Mouse (Mus musculus): ENCODE data around the gene Abhd5. TPM values are rescaled to one million over a fixed set of nuclear protein-coding genes. Genes with fewer than 3 reads are reported as not detected.

The Abhd5 gene
- polyA plus RNA-seq, 1 experiment from 2014 or later: 57.5 TPM

DNA sequence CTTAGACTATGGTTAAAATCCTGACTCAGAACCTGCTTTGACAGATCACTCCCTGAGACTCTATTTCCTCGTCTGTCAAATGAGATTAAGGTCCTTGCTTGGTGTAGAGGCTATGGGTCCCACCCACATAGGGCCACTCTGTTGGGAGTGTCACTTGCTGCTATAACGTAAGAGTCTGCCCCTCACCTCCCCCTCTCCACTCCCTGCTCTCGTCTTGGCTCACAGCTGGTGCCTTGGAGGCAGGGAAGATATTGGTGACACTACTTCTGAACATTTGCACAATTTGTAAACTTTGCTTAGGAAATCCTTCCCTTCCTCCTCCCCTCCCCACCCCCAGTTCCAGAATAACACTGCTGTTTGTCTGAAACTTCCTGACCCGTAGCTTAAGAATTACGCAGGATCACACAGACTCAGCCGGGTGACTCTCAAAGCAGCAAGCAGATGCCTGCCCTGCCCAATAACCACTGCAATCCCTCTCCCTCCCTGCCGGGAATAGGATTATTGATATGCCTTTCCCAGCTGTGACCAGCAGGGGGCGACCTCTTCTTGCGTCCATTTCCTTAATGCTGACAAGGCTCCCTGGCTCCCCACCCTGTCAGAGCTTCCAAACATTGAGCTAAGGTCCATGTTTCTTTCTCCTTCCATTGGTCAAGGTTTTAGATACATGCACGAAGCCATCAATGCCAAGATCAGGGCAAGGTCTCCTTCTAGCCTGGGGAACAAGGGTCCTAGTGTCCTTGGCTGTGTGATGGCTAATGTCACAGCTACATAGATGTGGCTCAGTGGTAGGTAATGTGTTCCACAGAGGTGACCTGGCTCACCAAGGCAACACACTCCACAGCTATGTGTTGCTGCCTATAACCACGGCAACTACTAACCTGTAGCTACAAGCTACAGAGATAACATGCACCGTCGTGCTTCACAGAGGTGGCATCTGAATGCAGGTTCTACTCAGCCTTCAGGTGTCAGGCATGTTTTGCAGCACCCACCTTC, 69.7 kb downstream of the Abhd5 start:
- 21% methylated on average over 13 of the region's 13 CpGs for WGBS
- Histone ChIP-seq H3K36me3 (ENCODE audit: insufficient read depth, low read length) (no peaks in the 10 kb centered on the region), H3K4me3 (ENCODE audit: low read depth, low read length) (no peak overlapping the region), H3K4me1 (ENCODE audit: insufficient read depth, low read depth, low read length) (no peaks in the 10 kb centered on the region), H3K27ac (ENCODE audit: low read length) (0 out of 2 replicates have a peak overlapping the region, but pooled peaks have one; percentile 51), H3K4me2 (replicated peaks; ENCODE audit: low read depth, low read length) (no peak overlapping the region), H3K27me3 (replicated peaks; ENCODE audit: insufficient read depth, low read length) (no peaks in the 10 kb centered on the region), H3K9me3 (ENCODE audit: low read length) (no peaks in the 10 kb centered on the region), H3K9ac (replicated peaks; ENCODE audit: low read depth) (no peak overlapping the region)
- DNase-seq (ENCODE audit: low spot score): peak; percentile 95
- peak; percentile 96 for TF ChIP-seq CTCF (IDR thresholded peaks at IDR 0.05)
- no peak for TF ChIP-seq EP300 (IDR thresholded peaks at IDR 0.05)
- peak; percentile 90 for ATAC-seq

GRCm38 (mm10) chr9:122421911-122422310, 70.5 kb downstream of the Abhd5 start:
- 84% methylated on average over 8 of the region's 8 CpGs for WGBS
- TF ChIP-seq CTCF (IDR thresholded peaks at IDR 0.05): no peak
- no peak for TF ChIP-seq EP300 (IDR thresholded peaks at IDR 0.05)
- ATAC-seq: no peak
- Histone ChIP-seq H3K9ac (replicated peaks; ENCODE audit: low read depth) (no peak overlapping the region), H3K4me1 (ENCODE audit: insufficient read depth, low read depth, low read length) (no peaks in the 10 kb centered on the region), H3K9me3 (ENCODE audit: low read length) (no peaks in the 10 kb centered on the region), H3K27me3 (replicated peaks; ENCODE audit: insufficient read depth, low read length) (no peaks in the 10 kb centered on the region), H3K4me3 (ENCODE audit: low read depth, low read length) (no peak overlapping the region), H3K27ac (ENCODE audit: low read length) (no peak overlapping the region), H3K36me3 (ENCODE audit: insufficient read depth, low read length) (no peaks in the 10 kb centered on the region), H3K4me2 (replicated peaks; ENCODE audit: low read depth, low read length) (no peak overlapping the region)
- no peak for DNase-seq (ENCODE audit: low spot score)

DNA sequence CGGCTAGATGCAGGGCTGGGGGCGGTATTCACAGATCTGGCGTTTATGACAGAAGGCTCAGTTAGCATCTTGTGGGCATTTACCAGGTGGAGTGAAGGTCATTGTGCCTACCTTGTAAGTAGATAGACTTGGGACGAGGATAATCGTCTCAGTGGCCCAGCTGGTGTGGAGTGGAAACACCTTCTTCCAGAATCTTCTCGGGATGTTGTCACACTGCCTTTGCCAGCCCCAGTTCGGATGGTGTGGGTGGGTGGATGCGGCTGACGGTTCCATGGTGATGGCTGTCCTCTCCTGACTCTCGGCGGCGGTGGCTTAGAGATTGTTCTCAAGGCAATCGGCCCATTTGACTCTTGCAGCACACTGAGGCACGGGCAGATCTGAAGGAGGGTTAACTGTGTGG, 71.3 kb downstream of the Abhd5 start:
- no peaks in the 10 kb centered on the region for H3K36me3 ChIP-seq (ENCODE audit: insufficient read depth, low read length)
- 85% methylated on average over 14 of the region's 14 CpGs for WGBS
- DNase-seq (ENCODE audit: low spot score) (no peak), ATAC-seq (no peak)
- no peaks in the 10 kb centered on the region for H3K4me1 ChIP-seq (ENCODE audit: insufficient read depth, low read depth, low read length)
- H3K9ac ChIP-seq (replicated peaks; ENCODE audit: low read depth): no peak overlapping the region
- no peak overlapping the region for H3K4me2 ChIP-seq (replicated peaks; ENCODE audit: low read depth, low read length)
- no peaks in the 10 kb centered on the region for H3K9me3 ChIP-seq (ENCODE audit: low read length)
- no peak overlapping the region for H3K27ac ChIP-seq (ENCODE audit: low read length)
- no peak overlapping the region for H3K4me3 ChIP-seq (ENCODE audit: low read depth, low read length)
- TF ChIP-seq EP300 (IDR thresholded peaks at IDR 0.05) (no peak), CTCF (IDR thresholded peaks at IDR 0.05) (no peak)
- H3K27me3 ChIP-seq (replicated peaks; ENCODE audit: insufficient read depth, low read length): no peaks in the 10 kb centered on the region

- WGBS: 55% methylated on average over 6 of the region's 6 CpGs
Observed at GRCm38 (mm10) chr9:122423146-122423545, 71.7 kb downstream of the Abhd5 start.

DNA sequence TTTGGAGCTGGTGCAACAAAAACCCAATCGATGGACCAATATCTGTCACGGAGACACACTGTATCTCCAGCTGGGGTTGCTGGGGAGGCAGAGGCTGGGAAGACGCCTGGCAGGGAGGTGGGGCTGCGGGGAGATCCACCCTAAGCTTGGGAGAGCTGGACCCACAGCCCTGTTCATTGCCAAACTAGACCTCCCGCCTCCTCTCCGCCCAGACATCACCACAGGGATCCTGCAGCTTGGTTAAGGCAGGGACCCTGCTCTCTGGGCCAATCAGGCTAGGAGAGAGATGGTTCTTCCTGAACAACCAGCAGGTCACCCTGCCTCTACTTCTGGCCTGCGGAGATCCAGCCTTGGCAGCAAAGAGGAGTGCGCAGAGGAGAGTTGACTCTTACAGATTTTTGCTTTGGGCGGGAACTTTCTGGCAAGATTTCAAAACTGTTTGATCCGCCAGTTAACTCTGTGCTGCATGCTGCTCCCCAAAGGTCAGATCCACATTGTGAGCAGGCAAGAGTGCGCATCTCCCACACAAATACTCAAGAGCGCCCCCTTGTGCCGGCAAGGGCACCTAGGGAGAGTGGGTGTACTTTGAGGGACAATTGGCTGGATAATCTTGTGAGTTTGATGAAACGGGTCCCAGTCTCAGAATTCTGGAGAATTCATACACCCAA, 73.7 kb downstream of the Abhd5 start:
- Histone ChIP-seq H3K36me3 (ENCODE audit: insufficient read depth, low read length) (no peaks in the 10 kb centered on the region), H3K9me3 (ENCODE audit: low read length) (no peaks in the 10 kb centered on the region), H3K27ac (ENCODE audit: low read length) (no peak overlapping the region), H3K4me2 (replicated peaks; ENCODE audit: low read depth, low read length) (no peak overlapping the region), H3K4me1 (ENCODE audit: insufficient read depth, low read depth, low read length) (no peaks in the 10 kb centered on the region), H3K4me3 (ENCODE audit: low read depth, low read length) (0 out of 2 replicates have a peak overlapping the region, but pooled peaks have one; percentile 2), H3K9ac (replicated peaks; ENCODE audit: low read depth) (no peak overlapping the region), H3K27me3 (replicated peaks; ENCODE audit: insufficient read depth, low read length) (no peaks in the 10 kb centered on the region)
- ATAC-seq: no peak
- TF ChIP-seq EP300 (IDR thresholded peaks at IDR 0.05) (no peak), CTCF (IDR thresholded peaks at IDR 0.05) (peak; percentile 63)
- DNase-seq (ENCODE audit: low spot score): peak; percentile 39
- WGBS: 39% methylated on average over 14 of the region's 14 CpGs

More at GRCm38 (mm10) chr9:122423146-122423545, 71.7 kb downstream of the Abhd5 start:
- ATAC-seq: no peak
- DNase-seq (ENCODE audit: low spot score): no peak
- no peak overlapping the region for H3K9ac ChIP-seq (replicated peaks; ENCODE audit: low read depth)
- TF ChIP-seq EP300 (IDR thresholded peaks at IDR 0.05) (no peak), CTCF (IDR thresholded peaks at IDR 0.05) (peak; percentile 32)
- no peak overlapping the region for H3K4me3 ChIP-seq (ENCODE audit: low read depth, low read length)
- no peaks in the 10 kb centered on the region for H3K4me1 ChIP-seq (ENCODE audit: insufficient read depth, low read depth, low read length)
- no peaks in the 10 kb centered on the region for H3K36me3 ChIP-seq (ENCODE audit: insufficient read depth, low read length)
- no peak overlapping the region for H3K27ac ChIP-seq (ENCODE audit: low read length)
- H3K4me2 ChIP-seq (replicated peaks; ENCODE audit: low read depth, low read length): no peak overlapping the region
- no peaks in the 10 kb centered on the region for H3K27me3 ChIP-seq (replicated peaks; ENCODE audit: insufficient read depth, low read length)
- no peaks in the 10 kb centered on the region for H3K9me3 ChIP-seq (ENCODE audit: low read length)

DNA sequence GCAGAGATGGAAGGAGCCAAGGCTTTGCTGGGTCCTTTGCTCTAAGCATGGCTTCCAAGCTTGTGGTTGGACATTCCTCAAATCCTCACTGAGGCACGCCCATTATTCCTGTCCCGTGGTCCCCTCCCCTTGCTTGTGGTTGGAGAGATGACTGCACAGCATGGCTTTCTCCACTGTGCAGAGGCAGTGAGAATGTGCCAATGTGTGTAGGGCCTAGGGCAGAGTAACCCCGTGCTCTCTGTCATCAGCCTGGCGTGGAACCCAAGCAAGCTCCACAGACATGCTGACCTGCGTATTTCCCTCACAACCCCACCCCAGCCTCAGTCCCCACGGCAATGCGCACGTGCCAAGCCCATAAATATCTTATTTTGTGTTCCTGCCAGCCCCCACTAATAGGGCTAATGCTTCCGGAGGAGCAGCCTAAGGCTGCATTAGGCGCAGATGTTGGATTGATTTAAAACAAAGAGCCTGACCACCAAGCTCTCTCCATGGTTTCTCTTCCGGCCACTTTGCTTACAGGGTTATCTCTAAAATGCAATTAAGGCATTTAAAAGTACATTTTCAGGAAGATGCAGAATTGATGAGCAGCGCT, 77.7 kb downstream of the Abhd5 start:
- Histone ChIP-seq H3K4me1 (ENCODE audit: insufficient read depth, low read depth, low read length) (no peaks in the 10 kb centered on the region), H3K4me3 (ENCODE audit: low read depth, low read length) (no peak overlapping the region), H3K9me3 (ENCODE audit: low read length) (no peaks in the 10 kb centered on the region), H3K27me3 (replicated peaks; ENCODE audit: insufficient read depth, low read length) (no peaks in the 10 kb centered on the region), H3K9ac (replicated peaks; ENCODE audit: low read depth) (no peak overlapping the region), H3K36me3 (ENCODE audit: insufficient read depth, low read length) (no peaks in the 10 kb centered on the region), H3K27ac (ENCODE audit: low read length) (no peak overlapping the region), H3K4me2 (replicated peaks; ENCODE audit: low read depth, low read length) (no peak overlapping the region)
- no peak for DNase-seq (ENCODE audit: low spot score)
- no peak for ATAC-seq
- no peak for TF ChIP-seq CTCF (IDR thresholded peaks at IDR 0.05)
- no peak for TF ChIP-seq EP300 (IDR thresholded peaks at IDR 0.05)
- WGBS: 67% methylated on average over 12 of the region's 12 CpGs

Data from lung, postnatal 0 days (tissue).